Mouse (Mus musculus): Measurements from ENCODE around the gene Dhx37. TPM values are rescaled to one million over a fixed set of nuclear protein-coding genes. Genes with fewer than 3 reads are reported as not detected.
"Not testable (repeated sequence)": the region's sequence is repeated elsewhere in the genome, so short reads cannot be mapped to it uniquely, and the experiment has no call there.

Dhx37 gene
- total RNA-seq, 1 experiment from 2014 or later = 4.7 TPM

DNA sequence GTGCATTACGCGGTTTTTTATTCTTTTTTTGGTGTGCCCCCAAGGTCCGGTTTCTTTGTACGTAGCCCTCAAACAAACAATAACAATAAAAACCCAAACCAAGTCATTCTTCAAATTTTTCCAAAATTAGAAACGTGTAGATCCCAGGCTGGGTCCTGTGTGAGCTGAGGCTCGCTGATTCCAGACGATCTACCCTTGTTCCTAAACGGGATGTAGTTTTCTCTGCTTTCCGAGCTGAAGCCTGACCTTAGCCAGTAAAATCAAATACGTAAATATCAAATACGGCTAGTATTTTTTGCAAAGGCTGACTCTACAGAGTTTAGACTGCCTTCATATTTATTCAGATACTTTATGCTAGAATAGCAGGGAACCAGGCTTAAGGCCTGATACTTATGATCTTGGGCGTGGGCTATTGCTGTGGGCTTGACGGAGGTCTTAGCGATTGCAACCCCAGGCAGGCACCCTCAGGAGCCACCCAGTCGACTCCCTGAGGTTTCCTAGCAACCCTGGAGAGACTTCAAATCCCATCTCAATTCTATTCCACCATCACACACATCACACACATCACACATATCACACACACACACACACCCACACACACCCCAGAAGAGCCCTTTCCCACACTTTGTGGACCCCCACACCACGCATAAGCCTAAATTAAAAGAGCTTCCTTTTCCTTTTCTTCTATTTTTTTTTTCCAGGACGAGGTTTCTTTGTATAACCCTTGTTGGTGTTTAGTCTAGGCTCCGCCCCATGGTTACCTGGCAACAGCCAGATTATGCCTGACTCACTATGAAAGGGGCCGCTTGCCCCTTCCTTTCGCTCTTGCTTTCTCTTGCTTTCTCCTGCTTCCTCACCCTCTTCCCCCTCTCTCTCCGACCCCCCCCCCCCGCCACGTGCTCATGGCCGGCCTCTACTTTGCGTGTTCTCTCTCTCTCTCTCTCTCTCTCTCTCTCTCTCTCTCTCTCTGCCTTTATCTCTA lies 40.0 kb downstream of the Dhx37 start:
- no peak for ATAC-seq (replicated peaks; ENCODE audit: insufficient number of reproducible peaks, low FRiP score, low TSS enrichment, poor library complexity, severe bottlenecking)

DNA sequence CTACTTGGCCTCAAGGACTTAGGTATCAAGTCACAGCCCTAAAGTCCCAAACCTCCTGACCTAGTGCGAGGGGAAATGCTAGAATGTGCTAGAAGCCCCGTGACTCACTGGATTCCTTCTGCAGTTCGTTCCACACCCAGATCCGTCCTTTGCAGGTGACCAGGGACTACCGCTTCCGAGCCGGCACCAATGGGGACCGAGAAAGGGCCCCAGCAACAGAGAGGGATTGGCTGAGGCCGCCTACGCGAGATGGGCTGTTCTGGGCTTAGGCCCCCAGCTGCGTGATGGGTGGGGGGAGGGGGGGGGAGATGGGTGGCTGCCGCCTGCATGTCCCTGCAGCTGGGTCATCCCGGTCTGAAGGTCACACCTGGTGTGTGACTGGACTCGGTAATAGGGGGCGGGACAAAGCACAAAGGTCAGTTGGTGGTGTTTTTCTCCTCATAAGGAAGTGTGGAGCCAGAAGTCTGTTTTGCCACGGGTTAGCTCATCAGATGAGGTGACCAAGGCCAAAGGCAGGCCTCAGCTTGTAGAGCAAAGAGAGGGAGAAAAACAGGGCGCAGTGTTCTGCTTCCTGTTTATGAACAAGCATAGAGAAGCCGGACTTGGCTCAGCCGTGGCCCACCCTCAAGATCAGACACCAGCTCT lies 40.8 kb downstream of the Dhx37 start:
- peak; percentile 70 for ATAC-seq (replicated peaks; ENCODE audit: insufficient number of reproducible peaks, low FRiP score, low TSS enrichment, poor library complexity, severe bottlenecking)

DNA sequence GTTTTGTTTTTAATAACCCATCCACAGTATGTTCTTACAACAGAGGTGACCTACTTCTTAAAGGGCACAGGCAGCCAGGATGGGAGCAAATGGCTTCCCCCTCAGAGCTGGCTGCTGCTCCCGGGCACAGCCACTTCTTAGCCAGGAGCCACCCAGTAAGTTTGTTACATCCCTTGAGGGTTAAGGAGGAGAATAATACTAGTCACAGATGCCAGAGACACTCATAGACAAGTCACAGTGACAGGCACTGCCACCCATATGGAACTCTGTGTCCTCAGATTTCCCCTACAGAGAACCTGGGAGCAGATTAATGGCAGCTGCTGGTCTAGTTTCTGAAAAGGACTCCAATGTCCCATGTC lies 41.3 kb downstream of the Dhx37 start:
- no peak for ATAC-seq (replicated peaks; ENCODE audit: insufficient number of reproducible peaks, low FRiP score, low TSS enrichment, poor library complexity, severe bottlenecking)

DNA sequence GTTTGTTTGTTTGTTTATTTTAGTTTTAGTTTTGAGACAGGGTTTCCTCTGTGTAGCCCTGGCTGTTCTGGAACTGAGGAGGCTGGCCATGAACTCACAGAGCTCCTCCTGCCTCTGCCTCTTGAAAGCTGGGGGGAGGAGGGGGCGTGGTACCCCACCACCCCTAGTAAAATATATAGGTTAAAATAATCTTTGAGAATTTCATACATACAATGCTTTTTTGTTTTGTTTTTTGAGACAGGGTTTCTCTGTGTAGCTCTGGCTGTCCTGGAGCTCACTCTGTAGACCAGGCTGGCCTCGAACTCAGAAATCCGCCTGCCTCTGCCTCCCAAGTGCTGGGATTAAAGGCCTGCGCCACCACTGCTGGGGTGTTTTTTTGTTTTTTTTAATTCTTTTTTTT lies 41.7 kb downstream of the Dhx37 start:
- not testable (repeated sequence) for ATAC-seq (replicated peaks; ENCODE audit: insufficient number of reproducible peaks, low FRiP score, low TSS enrichment, poor library complexity, severe bottlenecking)

DNA sequence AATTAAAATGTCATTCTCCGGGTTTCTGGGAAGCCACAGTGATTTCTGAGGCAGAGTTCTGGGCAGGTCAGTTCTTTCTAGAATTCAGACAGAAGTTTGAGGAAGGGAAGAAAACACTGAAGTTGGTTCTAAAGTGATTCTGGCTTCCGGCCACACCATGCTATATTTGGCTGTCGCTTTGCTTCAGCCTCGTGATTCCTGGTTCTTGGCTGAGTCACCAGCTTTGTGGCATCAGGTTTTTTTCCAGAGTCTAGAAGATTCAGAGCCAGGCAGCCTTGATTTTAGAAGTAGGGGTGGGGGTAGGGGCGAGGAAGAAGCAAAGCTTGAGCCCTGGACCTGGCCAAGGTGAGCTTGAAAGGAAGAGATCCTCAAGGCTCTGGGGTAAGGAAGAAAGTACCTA lies 42.3 kb downstream of the Dhx37 start:
- ATAC-seq (replicated peaks; ENCODE audit: insufficient number of reproducible peaks, low FRiP score, low TSS enrichment, poor library complexity, severe bottlenecking) = no peak

DNA sequence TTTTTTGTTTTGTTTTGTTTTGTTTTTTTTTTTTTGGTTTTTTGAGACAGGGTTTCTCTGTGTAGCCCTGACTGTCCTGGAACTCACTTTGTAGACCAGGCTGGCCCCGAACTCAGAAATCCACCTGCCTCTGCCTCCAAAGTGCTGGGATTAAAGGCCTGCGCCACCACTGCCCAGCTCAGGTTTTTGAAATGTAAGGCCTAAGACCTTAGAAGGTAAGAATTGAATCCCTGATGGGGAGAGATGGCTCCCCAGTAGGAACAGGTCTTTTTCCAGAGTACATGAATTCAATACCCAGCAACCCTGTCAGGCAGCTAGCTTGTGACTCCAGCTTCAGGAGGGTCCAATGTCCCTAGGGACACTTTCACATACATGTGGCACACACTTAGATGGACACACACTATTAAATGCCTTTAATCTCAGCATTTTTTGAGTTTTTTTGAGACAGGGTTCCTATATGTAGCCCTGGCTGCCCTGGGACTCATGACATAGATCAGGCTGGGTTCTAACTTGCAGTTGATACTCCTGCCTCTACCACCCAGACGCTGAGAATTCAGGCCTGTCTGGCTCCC lies 42.9 kb downstream of the Dhx37 start:
- no peak for ATAC-seq (replicated peaks; ENCODE audit: insufficient number of reproducible peaks, low FRiP score, low TSS enrichment, poor library complexity, severe bottlenecking)

DNA sequence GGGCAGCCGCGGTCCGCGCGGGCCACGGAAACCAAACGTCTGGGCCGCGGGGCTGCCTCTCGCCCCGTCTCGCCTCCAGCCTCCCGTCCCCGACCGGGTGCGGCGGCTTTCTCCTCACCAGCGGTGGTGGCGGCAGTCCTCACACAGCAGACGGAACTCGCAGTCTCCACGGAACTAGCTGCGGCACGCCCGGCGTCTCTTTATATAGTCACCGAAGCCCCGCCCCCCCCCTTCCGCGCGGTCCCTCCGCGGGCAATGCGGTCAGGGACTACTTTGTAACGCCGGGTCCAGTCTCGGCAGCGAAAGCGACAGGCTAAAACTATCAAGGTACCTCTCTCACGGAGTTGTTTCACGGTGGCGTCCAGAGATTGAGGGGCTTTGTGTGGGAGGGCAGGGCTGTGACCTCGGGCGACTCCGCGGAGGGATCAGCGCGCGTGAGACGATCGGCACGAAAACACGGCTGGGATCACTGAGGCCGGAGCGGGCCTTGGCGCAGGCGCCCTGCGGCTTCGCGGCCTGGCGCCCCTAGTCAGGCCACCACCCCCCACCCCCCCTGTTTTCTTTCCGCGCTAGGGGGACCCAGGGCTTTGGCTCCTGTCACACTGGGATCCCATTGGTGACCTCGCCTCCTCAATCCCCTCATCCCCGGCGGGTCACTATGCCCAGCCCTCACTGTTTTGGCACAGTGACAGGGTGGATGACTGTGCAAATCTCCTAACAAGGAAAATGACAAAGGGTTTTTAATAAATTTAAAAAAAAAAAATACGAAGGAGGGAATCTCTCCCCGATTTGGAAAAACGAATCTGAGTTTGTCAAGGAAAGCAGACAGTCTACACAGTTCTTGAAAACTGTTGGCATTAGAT lies 44.1 kb downstream of the Dhx37 start, which contains the start of gene Ubc:
TSS of gene Ubc (minus strand) at position 624 of the 863 bp plus-strand sequence.
- ATAC-seq (replicated peaks; ENCODE audit: insufficient number of reproducible peaks, low FRiP score, low TSS enrichment, poor library complexity, severe bottlenecking) = peak; percentile 28

DNA sequence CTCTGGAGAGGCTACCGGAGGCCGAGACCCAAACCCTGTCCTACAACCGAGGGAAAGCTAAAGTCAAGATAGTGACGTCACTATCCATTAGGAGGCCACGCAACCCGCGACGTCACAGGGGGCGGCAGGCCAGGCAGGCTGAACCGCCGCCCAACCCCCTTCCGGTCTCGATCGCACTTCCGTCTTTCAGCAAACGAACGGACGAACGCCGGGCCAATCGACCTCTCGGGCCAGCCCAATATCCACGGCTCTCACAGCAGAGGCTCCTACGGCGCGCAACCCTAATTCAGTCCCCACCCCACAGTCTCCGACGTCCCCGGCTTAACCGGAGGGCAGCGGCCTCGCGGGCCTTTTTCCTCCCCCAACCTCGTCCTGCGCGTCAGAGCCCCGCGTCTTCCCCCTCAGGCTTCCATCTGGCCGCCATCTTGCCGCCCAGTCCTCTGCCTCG lies 44.8 kb downstream of the Dhx37 start, which contains the start of gene Gm10382:
TSS of gene Gm10382 (plus strand) at position 192 of the 448 bp plus-strand sequence.
- peak; percentile 48 for ATAC-seq (replicated peaks; ENCODE audit: insufficient number of reproducible peaks, low FRiP score, low TSS enrichment, poor library complexity, severe bottlenecking)

DNA sequence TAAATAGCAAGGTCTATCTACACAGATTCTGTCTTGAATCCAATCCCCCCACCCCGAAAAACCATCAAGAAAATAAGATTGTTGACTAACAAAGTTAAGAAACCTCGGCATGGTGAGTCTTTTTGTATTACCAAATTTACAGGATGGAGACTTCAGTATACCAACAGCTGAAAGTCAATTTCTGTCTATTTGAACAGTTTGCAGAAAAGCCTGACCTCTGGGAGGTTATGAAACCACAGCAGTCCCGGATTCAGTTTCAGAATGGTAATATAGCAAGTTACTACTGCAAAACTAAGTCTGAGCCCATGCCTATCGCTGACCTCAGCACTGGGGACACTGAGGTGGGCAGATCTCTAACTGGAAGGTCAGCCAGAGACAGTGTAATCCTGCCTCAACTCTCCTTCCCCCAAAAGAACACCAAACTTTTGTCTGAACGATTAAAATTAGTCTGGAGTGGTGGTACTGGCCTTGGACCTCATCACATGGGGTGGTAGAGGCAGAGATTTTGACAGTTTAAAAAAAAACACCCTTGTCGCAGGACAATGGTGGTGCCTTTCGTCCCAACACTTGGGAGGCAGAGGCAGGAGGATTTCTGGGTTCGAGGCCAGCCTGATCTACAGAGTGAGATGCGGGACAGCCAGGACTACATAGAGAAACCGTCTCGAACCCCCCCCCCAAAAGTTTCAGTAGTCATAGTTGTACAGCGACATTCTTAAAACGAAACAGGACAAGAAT lies 45.4 kb downstream of the Dhx37 start:
- ATAC-seq (replicated peaks; ENCODE audit: insufficient number of reproducible peaks, low FRiP score, low TSS enrichment, poor library complexity, severe bottlenecking) = no peak

DNA sequence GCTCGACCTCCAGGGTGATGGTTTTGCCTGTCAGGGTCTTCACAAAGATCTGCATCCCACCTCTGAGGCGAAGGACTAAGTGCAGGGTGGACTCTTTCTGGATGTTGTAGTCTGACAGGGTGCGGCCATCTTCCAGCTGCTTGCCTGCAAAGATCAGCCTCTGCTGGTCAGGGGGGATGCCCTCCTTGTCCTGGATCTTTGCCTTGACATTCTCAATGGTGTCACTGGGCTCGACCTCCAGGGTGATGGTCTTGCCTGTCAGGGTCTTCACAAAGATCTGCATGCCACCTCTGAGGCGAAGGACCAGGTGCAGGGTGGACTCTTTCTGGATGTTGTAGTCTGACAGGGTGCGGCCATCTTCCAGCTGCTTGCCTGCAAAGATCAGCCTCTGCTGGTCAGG lies 46.6 kb downstream of the Dhx37 start:
- ATAC-seq (replicated peaks; ENCODE audit: insufficient number of reproducible peaks, low FRiP score, low TSS enrichment, poor library complexity, severe bottlenecking) = not testable (repeated sequence)

DNA sequence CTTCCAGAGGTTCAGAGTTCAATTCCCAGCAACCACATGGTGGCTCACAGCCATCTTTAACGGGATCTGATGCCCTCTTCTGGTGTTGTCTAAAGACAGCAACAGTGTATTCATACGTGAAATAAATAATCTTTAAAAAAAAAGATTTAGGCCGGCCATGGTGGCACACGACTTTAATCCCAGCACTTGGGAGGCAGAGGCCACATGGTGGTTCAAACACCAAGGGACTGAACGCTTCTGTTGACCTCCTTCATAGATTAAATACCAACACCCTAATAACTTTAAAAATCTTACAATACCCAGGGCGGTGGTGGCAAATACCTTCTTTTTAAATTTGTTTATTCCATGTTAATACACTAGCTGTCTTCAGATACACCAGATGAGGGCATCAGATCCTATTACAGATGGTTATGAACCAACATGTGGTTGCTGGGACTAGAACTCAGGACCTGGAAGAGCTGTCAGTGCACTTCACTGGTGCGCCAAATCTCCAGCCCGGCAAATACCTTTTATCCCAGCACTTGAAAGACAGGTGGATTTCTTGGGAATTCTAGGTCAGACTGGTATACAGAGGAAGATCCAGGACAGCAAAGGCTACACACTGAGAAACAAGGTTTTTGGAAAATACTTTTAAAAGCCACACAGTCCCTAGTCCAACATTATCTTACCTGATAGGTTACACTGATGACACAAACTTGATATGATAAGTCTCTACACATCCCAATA lies 48.5 kb downstream of the Dhx37 start:
- no peak for ATAC-seq (replicated peaks; ENCODE audit: insufficient number of reproducible peaks, low FRiP score, low TSS enrichment, poor library complexity, severe bottlenecking)

DNA sequence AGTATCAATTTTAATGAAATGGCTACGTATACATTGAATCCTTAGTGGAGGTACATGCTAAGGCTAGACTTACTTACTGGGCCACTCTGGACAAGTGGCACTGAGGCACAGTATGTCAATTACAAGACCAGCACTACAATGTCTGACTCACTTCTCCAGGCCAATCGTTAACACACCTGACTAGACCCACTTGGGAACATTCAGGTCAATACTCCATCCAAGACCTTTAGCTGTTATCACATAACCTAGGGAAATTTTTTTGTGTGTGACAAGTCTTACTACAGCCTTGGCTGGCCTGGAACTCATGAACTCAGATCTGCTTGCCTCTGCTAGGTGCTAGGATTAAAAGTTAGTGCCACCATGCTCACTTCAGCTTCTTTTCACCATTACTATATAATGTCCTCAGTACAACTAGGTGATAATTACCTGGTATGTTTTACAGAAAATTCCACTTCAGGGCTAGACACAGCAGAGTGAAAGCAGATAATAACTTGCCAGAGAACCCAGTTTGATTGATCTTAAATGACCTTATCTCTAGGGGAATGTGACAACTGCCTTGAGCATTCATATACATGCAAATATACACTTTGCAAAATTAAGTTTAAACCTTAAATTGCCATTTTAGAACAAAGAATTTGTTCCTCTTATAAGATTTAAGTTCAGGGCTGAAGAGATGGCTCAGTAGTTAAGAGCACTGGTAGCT lies 49.3 kb downstream of the Dhx37 start:
- ATAC-seq (replicated peaks; ENCODE audit: insufficient number of reproducible peaks, low FRiP score, low TSS enrichment, poor library complexity, severe bottlenecking) = no peak

DNA sequence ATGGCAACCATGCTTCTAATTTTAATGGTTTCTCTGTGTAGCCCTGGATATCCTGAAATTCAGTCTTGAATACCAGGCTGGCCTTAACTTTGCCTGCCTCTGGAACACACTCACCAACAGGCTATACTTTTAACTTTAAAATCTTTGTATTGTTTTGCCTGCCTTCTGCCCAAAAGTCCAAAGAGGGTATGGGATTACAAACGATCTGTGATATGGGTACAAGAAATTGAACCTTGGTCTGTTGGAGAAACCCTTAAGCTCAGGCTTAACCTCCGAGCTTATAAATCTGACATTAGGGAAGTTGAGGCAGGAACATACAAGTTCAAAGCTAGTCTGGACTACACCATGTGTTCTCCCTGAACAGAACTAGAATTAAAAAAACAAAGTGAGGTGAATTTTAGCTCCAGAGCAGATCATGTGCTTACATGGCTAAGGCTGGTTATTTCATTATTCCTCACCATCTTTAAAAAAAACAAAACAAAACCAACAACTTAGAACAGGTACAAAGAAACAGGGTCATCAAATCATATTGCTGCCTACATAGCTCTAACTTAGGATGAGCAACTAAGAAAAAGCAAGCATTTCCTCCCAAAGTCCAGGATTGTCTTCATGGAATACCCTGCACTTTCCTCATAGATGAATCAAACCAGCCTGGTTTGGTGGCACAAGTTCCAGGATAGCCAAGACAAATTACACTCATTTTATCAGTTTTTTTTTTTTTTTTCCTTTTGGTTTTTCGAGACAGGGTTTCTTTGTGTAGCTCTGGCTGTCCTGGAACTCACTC lies 50.1 kb downstream of the Dhx37 start:
- no peak for ATAC-seq (replicated peaks; ENCODE audit: insufficient number of reproducible peaks, low FRiP score, low TSS enrichment, poor library complexity, severe bottlenecking)

DNA sequence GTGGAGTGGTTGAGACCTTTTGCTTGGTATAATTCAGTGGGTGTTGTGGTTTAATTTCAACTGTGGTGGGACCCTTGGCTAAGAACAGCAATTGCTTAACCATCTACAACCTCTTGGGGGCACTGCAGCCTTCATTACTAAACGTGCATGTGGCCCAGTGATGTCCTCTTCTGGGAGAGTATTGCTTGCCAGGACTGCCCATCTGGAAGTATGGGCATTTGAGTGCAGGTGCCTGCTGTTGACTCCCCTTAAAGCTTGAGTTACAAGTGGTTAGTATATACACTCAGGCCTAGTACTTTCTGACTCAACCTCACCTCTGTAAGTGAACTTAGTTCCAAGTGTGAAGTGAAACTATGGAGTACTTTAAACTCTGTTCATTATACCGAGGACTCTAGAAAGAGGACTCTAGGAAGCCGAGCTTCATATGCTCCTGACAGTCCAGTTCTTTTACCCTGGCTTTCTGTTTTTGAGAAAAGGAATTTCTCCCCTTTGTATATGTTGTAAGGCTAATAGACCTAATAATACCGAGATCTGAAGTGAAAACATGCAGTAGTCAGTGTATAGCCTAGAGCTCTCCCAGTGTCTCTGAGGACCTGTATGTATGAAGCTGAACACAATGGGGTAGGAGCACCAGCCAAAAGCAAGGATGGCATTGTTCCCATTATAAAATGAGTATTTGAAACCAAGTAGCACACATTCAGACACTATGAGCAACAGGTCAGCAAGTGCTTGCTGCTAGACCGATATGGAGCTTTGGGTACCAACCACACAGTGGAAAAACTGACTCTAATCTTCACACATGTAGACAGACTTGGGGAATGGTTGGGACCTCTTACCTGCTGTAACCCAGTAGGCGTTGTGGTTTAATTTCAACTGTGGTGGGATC lies 51.0 kb downstream of the Dhx37 start:
- peak; percentile 67 for ATAC-seq (replicated peaks; ENCODE audit: insufficient number of reproducible peaks, low FRiP score, low TSS enrichment, poor library complexity, severe bottlenecking)

DNA sequence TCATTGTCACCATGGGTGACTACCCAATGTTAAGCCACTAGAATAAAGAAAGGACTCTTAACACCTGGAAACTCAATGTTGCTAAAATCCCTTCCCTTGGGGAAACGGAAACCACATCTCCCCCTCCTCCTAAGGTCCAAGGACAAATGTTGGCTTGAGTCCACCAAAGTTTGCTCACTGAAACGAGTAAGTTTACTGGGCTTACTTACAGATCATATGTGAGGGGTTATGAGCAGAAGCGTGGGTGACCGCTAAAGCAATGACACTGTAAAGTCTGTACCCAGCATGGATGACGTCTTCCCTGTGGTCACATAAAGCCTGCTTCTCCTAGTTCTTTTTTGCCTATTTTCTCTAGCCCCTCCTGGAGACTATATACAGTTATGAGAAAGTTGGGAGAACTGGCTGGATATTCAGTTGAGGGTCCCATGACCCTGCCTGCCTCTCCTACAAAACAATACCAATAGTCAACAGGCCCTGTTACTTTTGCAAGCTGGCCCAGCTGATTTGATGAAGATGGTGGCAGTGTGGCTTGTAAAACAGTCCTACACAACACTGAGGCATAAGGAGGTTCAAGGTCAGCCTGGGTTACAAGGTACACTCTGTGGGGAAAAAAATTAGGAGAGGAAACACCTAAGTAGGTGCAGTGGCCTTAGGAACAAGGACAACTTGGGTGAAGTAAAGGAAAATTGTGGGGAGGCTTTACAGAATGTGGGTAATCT lies 51.8 kb downstream of the Dhx37 start:
- no peak for ATAC-seq (replicated peaks; ENCODE audit: insufficient number of reproducible peaks, low FRiP score, low TSS enrichment, poor library complexity, severe bottlenecking)
